ENCODE assay signal across 8 mouse cellular contexts in the genomic region with DNA sequence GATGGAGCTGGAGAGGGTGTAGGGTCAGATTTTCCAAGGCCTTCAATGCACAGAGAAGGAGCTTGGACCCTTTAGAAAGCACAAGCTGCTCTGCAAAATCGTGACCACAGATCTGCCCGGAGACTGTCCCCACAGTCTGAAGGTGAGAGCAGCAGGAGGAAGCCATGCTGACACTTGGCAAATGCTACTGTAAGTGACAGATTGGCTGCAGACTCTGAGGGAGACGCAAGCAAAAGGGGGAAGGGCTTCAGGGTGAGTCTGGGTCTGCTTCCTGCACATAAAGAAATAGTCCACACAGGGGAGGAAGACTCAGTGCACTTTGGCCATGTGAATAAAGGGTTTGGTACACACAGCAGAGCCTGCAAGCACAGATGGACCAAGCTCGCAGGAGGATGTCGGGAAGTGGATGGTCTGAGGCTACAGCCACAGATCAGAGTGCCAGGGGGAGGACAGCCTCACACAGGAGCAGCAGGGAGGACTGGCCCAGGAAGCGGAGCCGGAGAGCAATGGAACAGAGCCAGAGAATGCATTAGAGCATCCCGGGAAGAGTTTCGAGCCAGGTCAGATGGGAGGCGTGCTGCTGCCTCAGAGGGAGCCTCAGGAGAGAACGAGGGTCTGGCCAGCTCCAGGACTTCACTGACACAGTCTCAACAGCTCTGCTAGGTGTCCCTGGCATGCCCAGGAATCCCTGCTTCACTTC. TPM values are rescaled to one million over a fixed set of nuclear protein-coding genes. Genes with fewer than 3 reads are reported as not detected.
A peak's percentile ranks its signal among the peaks of the same experiment; 100 is the strongest.
DNase-seq lines count a peak whose midpoint lies in the region; ATAC-seq lines count a peak whose summit lies in the region.

No protein-coding gene starts in this region.

- no peak for ATAC-seq in embryonic facial prominence, embryonic 11.5 days (replicated peaks; ENCODE audit: insufficient number of reproducible peaks, low FRiP score, low TSS enrichment, low read depth)
- ATAC-seq in limb, embryonic 12.5 days (ENCODE audit: insufficient number of reproducible peaks, insufficient read depth, low FRiP score, low TSS enrichment, low read depth): 0 out of 2 replicates have a peak, but pooled peaks have one; percentile 26
- peak; percentile 72 for ATAC-seq in stomach, embryonic 16.5 days (ENCODE audit: insufficient read depth, low FRiP score)
- no peak for ATAC-seq in inflammation-experienced regulatory T-cells, adult 6 months

- 0 out of 2 replicates have a peak overlapping the region, but pooled peaks have one; percentile 28 for H3K27ac ChIP-seq in embryonic facial prominence, embryonic 11.5 days (replicated peaks; ENCODE audit: low read depth, low read length)
- peak overlapping the region; percentile 41; the same call in 1 of the 2 replicates for H3K27ac ChIP-seq in hindbrain, embryonic 10.5 days
- peak overlapping the region; percentile 42 for H3K27ac ChIP-seq in limb, embryonic 12.5 days
- H3K27ac ChIP-seq in stomach, embryonic 16.5 days (ENCODE audit: low read length): peak overlapping the region; percentile 85

- no peak overlapping the region for H3K4me3 ChIP-seq in embryonic facial prominence, embryonic 11.5 days (ENCODE audit: low read depth, low read length)
- no peak overlapping the region for H3K4me3 ChIP-seq in hindbrain, embryonic 10.5 days
- H3K4me3 ChIP-seq in limb, embryonic 12.5 days (replicated peaks): no peak overlapping the region
- no peak overlapping the region for H3K4me3 ChIP-seq in stomach, embryonic 16.5 days (replicated peaks; ENCODE audit: low read length)

- H3K36me3 ChIP-seq in embryonic facial prominence, embryonic 11.5 days (replicated peaks; ENCODE audit: control insufficient read depth, insufficient read depth, low read depth, low read length): no peaks in the 10 kb centered on the region
- no peaks in the 10 kb centered on the region; the same call in 1 of the 2 replicates for H3K36me3 ChIP-seq in hindbrain, embryonic 10.5 days
- H3K36me3 ChIP-seq in limb, embryonic 12.5 days: no peaks in the 10 kb centered on the region
- H3K36me3 ChIP-seq in stomach, embryonic 16.5 days (ENCODE audit: control insufficient read depth, insufficient read depth, low read length): no peaks in the 10 kb centered on the region

- DNase-seq in right cerebral cortex, adult 18-20 months: peak; percentile 25
- DNase-seq in right cerebral cortex, adult 2 months (ENCODE audit: low spot score in 2 of 2): no peak
- DNase-seq in embryonic facial prominence, embryonic 11.5 days (ENCODE audit: low spot score): no peak
- DNase-seq in hindbrain, embryonic 10.5 days (ENCODE audit: low spot score): no peak
- DNase-seq in layer of hippocampus, postnatal 25 days (ENCODE audit: extremely low spot score in 1 of 2, low spot score in 1 of 2): no peak

- H3K9ac ChIP-seq in embryonic facial prominence, embryonic 11.5 days (replicated peaks; ENCODE audit: low read length): peak overlapping the region; percentile 22
- H3K9ac ChIP-seq in limb, embryonic 12.5 days (replicated peaks): no peak overlapping the region
- peak overlapping the region; percentile 44 for H3K9ac ChIP-seq in stomach, embryonic 16.5 days (ENCODE audit: low read length)

- H3K27me3 ChIP-seq in embryonic facial prominence, embryonic 11.5 days (ENCODE audit: control insufficient read depth, insufficient read depth, low read length): no peaks in the 10 kb centered on the region
- no peaks in the 10 kb centered on the region for H3K27me3 ChIP-seq in hindbrain, embryonic 10.5 days (ENCODE audit: insufficient read depth, poor library complexity, severe bottlenecking)
- H3K27me3 ChIP-seq in limb, embryonic 12.5 days: no peaks in the 10 kb centered on the region
- no peaks in the 10 kb centered on the region for H3K27me3 ChIP-seq in stomach, embryonic 16.5 days (ENCODE audit: control insufficient read depth, insufficient read depth, low read length)

- H3K4me1 ChIP-seq in embryonic facial prominence, embryonic 11.5 days (ENCODE audit: control insufficient read depth, insufficient read depth, low read length): peaks cover 3% of the 10 kb centered on the region; the same call in 1 of the 2 replicates
- H3K4me1 ChIP-seq in hindbrain, embryonic 10.5 days (replicated peaks): peaks cover 27% of the 10 kb centered on the region
- H3K4me1 ChIP-seq in limb, embryonic 12.5 days (replicated peaks): peaks cover 19% of the 10 kb centered on the region
- H3K4me1 ChIP-seq in stomach, embryonic 16.5 days (ENCODE audit: control insufficient read depth, insufficient read depth, low read length): peaks cover 14% of the 10 kb centered on the region

- no peak overlapping the region for H3K4me2 ChIP-seq in embryonic facial prominence, embryonic 11.5 days (ENCODE audit: low read depth, low read length)
- no peak overlapping the region for H3K4me2 ChIP-seq in limb, embryonic 12.5 days
- H3K4me2 ChIP-seq in stomach, embryonic 16.5 days (ENCODE audit: low read depth, low read length): peak overlapping the region; percentile 16; the same call in 1 of the 2 replicates

- 56% methylated on average over 11 of the region's 11 CpGs for WGBS in embryonic facial prominence, embryonic 11.5 days
- 61% methylated on average over 11 of the region's 11 CpGs for WGBS in hindbrain, embryonic 10.5 days
- 42% methylated on average over 11 of the region's 11 CpGs for WGBS in limb, embryonic 12.5 days
- 27% methylated on average over 11 of the region's 11 CpGs for WGBS in stomach, embryonic 16.5 days

- no peaks in the 10 kb centered on the region for H3K9me3 ChIP-seq in embryonic facial prominence, embryonic 11.5 days (replicated peaks; ENCODE audit: control insufficient read depth, low read length)
- no peaks in the 10 kb centered on the region for H3K9me3 ChIP-seq in hindbrain, embryonic 10.5 days
- no peaks in the 10 kb centered on the region for H3K9me3 ChIP-seq in limb, embryonic 12.5 days
- H3K9me3 ChIP-seq in stomach, embryonic 16.5 days (replicated peaks; ENCODE audit: control insufficient read depth, low read length): no peaks in the 10 kb centered on the region

RNA-seq across cellular contexts. Expression of a gene that starts 35.0 kb away (rescaled TPM):
- polyA plus RNA-seq in embryonic facial prominence, embryonic 11.5 days (2014; fragmentation: Nextera tagmentation; extraction: Ambion mirVana): 15.9 and 17.9 TPM in 2 replicates
- polyA plus RNA-seq in hindbrain, embryonic 10.5 days (2016; fragmentation: Nextera tagmentation; extraction: Ambion mirVana): 14.7 and 16.0 TPM in 2 replicates
- 15.3 and 19.8 TPM in 2 replicates for polyA plus RNA-seq in limb, embryonic 12.5 days (2016; fragmentation: Nextera tagmentation; extraction: Ambion mirVana)
- polyA plus RNA-seq in stomach, embryonic 16.5 days (2015; fragmentation: Nextera tagmentation; extraction: Ambion mirVana): 34.6 and 36.8 TPM in 2 replicates
- polyA plus RNA-seq in inflammation-experienced regulatory T-cells, adult 6 months (2017; shearing (Covaris generic)): 100 to 1,000 TPM in 2 of 3 experiments, 10 to 100 TPM in 1; 86.1 to 123 (median 103) TPM
- total RNA-seq in layer of hippocampus, postnatal 25 days (2021): 100 to 1,000 TPM in 1 of 2 experiments, 10 to 100 TPM in 1; 95.1 to 118 TPM

RNA-seq across cellular contexts. Expression of a gene that starts 45.3 kb away (rescaled TPM):
- 23.1 and 28.6 TPM in 2 replicates for polyA plus RNA-seq in embryonic facial prominence, embryonic 11.5 days (2014; fragmentation: Nextera tagmentation; extraction: Ambion mirVana)
- 35.1 and 35.5 TPM in 2 replicates for polyA plus RNA-seq in hindbrain, embryonic 10.5 days (2016; fragmentation: Nextera tagmentation; extraction: Ambion mirVana)
- 36.4 and 38.9 TPM in 2 replicates for polyA plus RNA-seq in limb, embryonic 12.5 days (2016; fragmentation: Nextera tagmentation; extraction: Ambion mirVana)
- polyA plus RNA-seq in stomach, embryonic 16.5 days (2015; fragmentation: Nextera tagmentation; extraction: Ambion mirVana): 34.8 and 39.3 TPM in 2 replicates
- 10 to 100 TPM; 49.2 to 57.0 (median 50.5) TPM for polyA plus RNA-seq in inflammation-experienced regulatory T-cells, adult 6 months (2017; shearing (Covaris generic))
- total RNA-seq in layer of hippocampus, postnatal 25 days (2021): 10 to 100 TPM; 45.2 to 49.6 TPM

Comparison
In these comparisons a context has a peak if more than half of its experiments do, and no peak if none do; other contexts are left out.
1. ATAC-seq: peak in limb, embryonic 12.5 days (single experiment) and stomach, embryonic 16.5 days (single experiment); none in embryonic facial prominence, embryonic 11.5 days (single experiment) and inflammation-experienced regulatory T-cells, adult 6 months (single experiment).
2. H3K27ac ChIP-seq: peak in every context shown above with its lines; median percentile 85 in stomach, embryonic 16.5 days; 42 in limb, embryonic 12.5 days; 41 in hindbrain, embryonic 10.5 days; 28 in embryonic facial prominence, embryonic 11.5 days.